Comparison of ENCODE assay signal across 24 mouse cellular contexts in the genomic region with DNA sequence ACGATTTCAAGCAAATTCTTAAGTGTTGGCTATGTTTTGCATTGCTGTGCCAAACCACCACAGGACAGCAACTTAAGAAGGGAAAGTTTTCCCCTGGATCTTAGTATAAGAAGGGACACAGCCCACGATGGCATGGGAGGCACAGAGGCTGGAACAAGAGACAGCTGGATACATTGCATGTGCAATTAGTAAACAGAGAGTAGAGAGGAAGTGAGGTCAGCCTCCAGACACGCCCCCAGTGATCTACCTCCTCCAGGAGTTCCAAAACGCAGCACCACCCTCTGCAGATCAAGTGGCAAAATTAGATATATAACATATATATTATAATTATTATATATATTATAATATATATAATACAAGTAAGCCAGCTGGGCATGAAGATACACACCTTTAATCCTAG.
A peak's percentile ranks its signal among the peaks of the same experiment; 100 is the strongest.
DNase-seq lines count a peak whose midpoint lies in the region; ATAC-seq lines count a peak whose summit lies in the region.
"Had no signal": no experiment of that assay in that cellular context is flagged by ENCODE, and none has a peak within 500 bp of the region (broad histone marks: within the 10 kb centered on the region; RNA-seq: fewer than 3 reads in every experiment).

No protein-coding gene starts in this region.

- no peaks in the 10 kb centered on the region for H3K9me3 ChIP-seq in kidney, embryonic 15.5 days (replicated peaks)
- H3K9me3 ChIP-seq: embryonic facial prominence, embryonic 13.5 days; heart, embryonic 15.5 days; hindbrain, embryonic 15.5 days had no signal

- no peak overlapping the region for H3K4me3 ChIP-seq in kidney, embryonic 15.5 days (replicated peaks)
- H3K4me3 ChIP-seq: embryonic facial prominence, embryonic 13.5 days; forebrain, embryonic 12.5 days; heart, adult 2 months; heart, embryonic 15.5 days; hindbrain, embryonic 15.5 days had no signal

- no peak overlapping the region for H3K9ac ChIP-seq in kidney, embryonic 15.5 days
- H3K9ac ChIP-seq: embryonic facial prominence, embryonic 13.5 days; forebrain, embryonic 12.5 days; heart, embryonic 15.5 days; hindbrain, embryonic 15.5 days had no signal

- H3K27me3 ChIP-seq in kidney, embryonic 15.5 days: no peaks in the 10 kb centered on the region
- H3K27me3 ChIP-seq: CH12.LX; embryonic facial prominence, embryonic 13.5 days; forebrain, embryonic 12.5 days; heart, embryonic 15.5 days; hindbrain, embryonic 15.5 days; Patski had no signal

- no peak for DNase-seq in kidney, adult 11 months
- DNase-seq in lung, postnatal 36 days: peak; percentile 42
- DNase-seq in lung, postnatal 14 days: no peak
- no peak for DNase-seq in heart, postnatal 25 days (ENCODE audit: low spot score)
- DNase-seq in adrenal gland, adult 18-20 months (ENCODE audit: low spot score in 2 of 2): no peak
- DNase-seq: adrenal gland, adult 2 months; cerebellum, adult 11 months; cerebellum, adult 8-10 months; cerebellum, postnatal 25 days; gastrocnemius, postnatal 10 days; heart, adult 2 months; heart, postnatal 14 days had no signal

- WGBS in kidney, embryonic 15.5 days: 52% methylated on average over 4 of the region's 4 CpGs

- ATAC-seq in kidney, embryonic 15.5 days (replicated peaks; ENCODE audit: low FRiP score): no peak
- peak; percentile 40 for ATAC-seq in granulocyte monocyte progenitor cell, adult 5-6 weeks (replicated peaks; ENCODE audit: poor library complexity, severe bottlenecking)
- ATAC-seq in neutrophil, adult 5-6 weeks (ENCODE audit: extremely low read depth, insufficient number of reproducible peaks, low FRiP score, poor library complexity, severe bottlenecking): peak; percentile 10; the same call in 1 of the 2 replicates
- ATAC-seq: activated CD4-positive, CD25-positive, alpha-beta regulatory T cell, adult 4 months; forebrain, embryonic 16.5 days had no signal

- H3K27ac ChIP-seq in kidney, embryonic 15.5 days: peak overlapping the region; percentile 78
- H3K27ac ChIP-seq: embryonic facial prominence, embryonic 13.5 days; forebrain, embryonic 12.5 days; heart, adult 2 months; heart, embryonic 15.5 days; hindbrain, embryonic 15.5 days had no signal

- H3K4me1 ChIP-seq in kidney, embryonic 15.5 days: peaks cover 36% of the 10 kb centered on the region
- H3K4me1 ChIP-seq: embryonic facial prominence, embryonic 13.5 days had no signal

- H3K36me3 ChIP-seq in kidney, embryonic 15.5 days: no peaks in the 10 kb centered on the region
- H3K36me3 ChIP-seq: embryonic facial prominence, embryonic 13.5 days; forebrain, embryonic 12.5 days; heart, embryonic 15.5 days; hindbrain, embryonic 15.5 days had no signal

- intact Hi-C loops in heart, postnatal 25 days (cut with DNase I): no loop called here

- no peak overlapping the region for H3K4me2 ChIP-seq in kidney, embryonic 15.5 days
- H3K4me2 ChIP-seq: embryonic facial prominence, embryonic 13.5 days; forebrain, embryonic 12.5 days; heart, embryonic 11.5 days; heart, embryonic 15.5 days; hindbrain, embryonic 15.5 days had no signal
